Mouse (Mus musculus) small intestine, adult 2 months (tissue): ENCODE data around the gene Esrrg.

Experiments used
- CTCF ChIP-seq: fragments of 200-500 bp; IDR thresholded peaks from 2 replicates; pipeline ENCODE4 v1.5.1; 2012; ENCODE audit warnings: low read depth, mild to moderate bottlenecking, control low read depth, inconsistent platforms, low read length, moderate library complexity, mixed read lengths; ENCODE audit not compliant: insufficient replicate concordance, insufficient read length; ENCODE audit errors: extremely low read depth
- POLR2A ChIP-seq: fragments of 200-500 bp; IDR thresholded peaks from 2 replicates; pipeline ENCODE4 v1.6.1; 2012; ENCODE audit warnings: low read depth, mild to moderate bottlenecking, control low read depth, inconsistent platforms, low read length, moderate library complexity

GRCm38 (mm10) chr1:187823351-187823750, 214.8 kb downstream of the Esrrg start:
- TF ChIP-seq POLR2A, result no peak
- TF ChIP-seq CTCF, result no peak
